Mouse (Mus musculus) monocyte, adult 2 months (primary cell): ENCODE data around the gene Frmd4a.

Experiments used
- DNase-seq, 2 experiments: peaks; one replicate each; pipeline ENCODE4 v3.0.0; 2022; ENCODE audit warnings: low spot score in 2 of 2, low read depth in 1 of 2

The Frmd4a gene

GRCm38 (mm10) chr2:4386468-4386867 lies 369.0 kb downstream of the Frmd4a start:
- DNase-seq: no peak

GRCm38 (mm10) chr2:4389330-4389729 lies 371.8 kb downstream of the Frmd4a start:
- peak in 1 of 2 experiments; percentile 4 for DNase-seq

DNA sequence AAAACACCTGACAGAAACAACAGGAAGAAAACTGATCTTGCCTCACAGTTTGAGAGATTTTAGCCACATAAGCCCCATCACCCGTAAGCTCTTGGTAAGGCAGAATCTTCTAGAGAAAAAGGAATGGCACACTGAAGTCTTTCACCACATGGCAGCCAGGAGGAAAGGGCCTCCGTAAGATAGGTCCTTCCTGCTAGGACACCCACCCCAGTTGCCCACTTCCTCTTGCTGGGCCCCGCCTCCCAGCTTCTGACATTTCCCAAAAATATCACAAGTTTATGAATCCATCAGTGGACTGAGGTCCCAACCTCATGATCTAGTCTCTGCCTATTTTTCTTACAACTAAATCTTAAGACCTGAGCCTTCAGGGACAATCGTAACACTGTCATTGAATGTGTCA lies 373.6 kb downstream of the Frmd4a start:
- DNase-seq: peak in 1 of 2 experiments; percentile 14

DNA sequence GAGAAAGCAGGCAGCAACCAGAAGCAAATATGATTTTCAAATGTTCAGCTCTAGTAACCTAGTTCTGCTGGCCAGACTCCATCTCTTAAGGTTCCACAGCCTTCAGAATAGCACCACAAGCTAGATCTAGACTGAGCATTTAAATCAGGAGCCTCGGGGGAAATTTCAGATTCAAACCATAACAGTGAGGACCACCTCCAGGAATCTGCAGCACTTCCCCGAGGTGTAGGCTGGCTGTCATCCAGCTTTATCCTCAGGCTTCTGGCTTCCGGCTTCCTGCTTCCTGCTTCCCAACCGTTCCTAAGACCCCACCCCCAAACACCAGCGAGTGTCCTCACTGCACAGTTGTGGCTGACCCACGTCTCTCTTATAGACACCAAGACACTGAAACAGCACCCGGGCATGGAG lies 374.2 kb downstream of the Frmd4a start:
- DNase-seq: no peak

GRCm38 (mm10) chr2:4393046-4393445 lies 375.5 kb downstream of the Frmd4a start:
- DNase-seq: no peak

DNA sequence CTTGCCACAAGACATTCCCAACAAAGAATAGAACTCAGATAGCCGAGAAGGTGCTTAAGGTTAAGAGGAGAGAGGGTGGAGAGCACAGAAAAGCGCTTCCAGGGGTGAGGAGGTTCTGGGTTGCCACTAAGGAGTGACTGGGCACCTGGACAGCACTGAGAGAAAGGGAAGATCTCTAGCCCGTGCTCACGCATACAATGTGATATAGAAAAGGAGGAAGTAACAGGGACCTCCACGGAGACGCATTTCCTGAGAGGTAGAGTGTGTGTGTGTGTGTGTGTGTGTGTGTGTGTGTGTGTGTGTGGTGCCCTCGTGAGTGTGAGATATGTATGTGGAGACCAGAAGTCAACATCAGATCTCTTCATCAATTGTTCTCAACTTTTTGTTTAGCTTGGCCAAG lies 377.1 kb downstream of the Frmd4a start:
- no peak for DNase-seq

- DNase-seq: no peak
Measured at GRCm38 (mm10) chr2:4399721-4400120, 382.2 kb downstream of the Frmd4a start.

DNA sequence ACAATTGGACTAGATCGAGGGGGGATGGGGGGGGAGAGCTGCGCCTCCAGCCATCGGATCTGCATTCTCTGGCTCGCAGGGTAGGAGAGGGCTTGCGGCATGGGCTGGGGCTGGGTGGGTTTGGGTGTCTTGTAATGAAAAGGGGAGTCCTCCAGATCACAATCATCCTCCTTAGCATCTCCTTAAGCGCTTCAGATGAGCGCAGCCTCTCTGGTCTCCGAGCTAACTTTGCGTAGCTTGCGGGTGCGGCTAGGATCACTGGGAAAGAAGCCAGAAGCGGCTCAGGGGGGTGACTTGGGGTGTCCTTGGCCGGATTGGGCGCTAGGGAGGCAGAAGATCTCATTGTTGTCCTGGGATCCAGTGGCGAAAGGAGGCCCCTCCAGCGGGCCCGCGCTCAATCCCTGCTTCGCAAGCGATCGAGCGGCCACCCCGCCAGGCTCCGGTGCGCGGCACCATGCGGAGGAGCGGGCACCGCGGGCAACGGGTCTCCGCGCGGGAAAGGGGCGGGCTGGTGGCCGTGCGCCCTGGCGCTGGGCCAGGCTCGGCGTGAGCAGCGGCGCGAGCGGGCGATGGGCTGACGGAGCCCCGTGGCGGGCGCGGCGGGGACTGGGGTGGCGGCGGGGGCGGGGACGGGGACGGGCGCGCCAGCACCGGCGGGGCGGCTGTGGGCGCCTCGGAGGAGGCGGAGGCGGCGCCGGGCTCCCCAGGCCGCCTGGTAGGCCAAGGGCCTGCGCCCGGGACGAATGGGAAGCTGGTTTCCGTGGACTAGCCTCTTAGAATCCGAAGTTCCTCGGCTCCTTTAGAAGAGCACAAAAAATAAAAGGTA lies 383.5 kb downstream of the Frmd4a start:
- DNase-seq: no peak

- DNase-seq: no peak
Measured at GRCm38 (mm10) chr2:4401597-4402581, 384.4 kb downstream of the Frmd4a start.

DNA sequence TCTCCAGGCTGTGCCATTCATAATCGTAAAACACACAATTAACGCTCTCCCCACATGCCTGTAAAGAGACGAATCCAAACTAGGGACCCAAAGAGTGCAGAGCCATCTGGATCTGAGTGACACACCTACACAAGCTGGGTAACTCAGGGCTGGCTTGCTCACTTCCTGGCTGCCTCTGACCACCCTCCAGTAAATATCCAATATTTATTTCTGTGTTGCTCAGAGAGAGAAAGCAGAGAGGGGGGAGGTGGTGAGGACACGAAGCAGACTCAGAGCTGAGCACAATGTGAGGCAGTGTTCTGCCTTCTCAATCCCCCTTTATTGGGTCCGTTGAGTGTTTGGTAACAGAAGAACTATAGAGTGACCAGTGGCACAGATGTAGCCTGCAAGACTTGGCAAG lies 389.5 kb downstream of the Frmd4a start:
- no peak for DNase-seq

- DNase-seq: no peak
Measured at GRCm38 (mm10) chr2:4409810-4410433, 392.4 kb downstream of the Frmd4a start.

GRCm38 (mm10) chr2:4412870-4413595 lies 395.5 kb downstream of the Frmd4a start:
- no peak for DNase-seq

DNA sequence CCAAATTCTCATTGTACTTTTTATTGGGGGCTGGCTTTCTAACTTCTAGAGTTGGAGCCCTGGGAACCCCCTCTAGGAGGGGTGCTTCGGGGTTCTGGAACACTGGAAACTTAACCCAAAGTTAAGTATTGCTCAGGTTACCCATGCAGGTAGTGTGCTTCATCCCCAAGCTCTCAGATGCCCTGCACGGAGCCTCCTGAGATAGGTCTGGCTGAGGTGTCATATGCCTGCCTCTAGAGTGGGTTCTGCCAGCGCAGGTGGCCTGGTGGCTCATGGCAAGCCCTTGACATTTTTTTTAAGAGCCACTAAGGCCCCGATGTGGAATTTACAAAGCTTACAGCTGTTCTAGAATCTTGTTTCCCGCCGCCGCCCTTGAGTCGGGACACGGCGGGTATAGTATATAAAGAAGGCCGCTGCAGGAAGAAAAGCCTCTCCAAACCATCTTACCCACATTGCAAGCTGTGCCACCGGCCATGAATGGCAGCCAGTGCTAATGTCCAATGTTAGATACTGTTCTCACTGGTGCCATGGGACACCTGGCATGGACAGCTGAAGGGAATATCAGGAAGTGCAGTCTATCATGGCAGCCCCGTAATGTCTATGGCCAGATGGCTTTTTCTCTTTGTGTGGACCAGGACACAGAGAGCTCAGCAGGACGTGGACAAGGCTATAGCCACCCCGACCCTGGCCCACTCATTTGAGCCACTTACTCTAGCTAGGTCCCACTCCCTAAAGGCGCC lies 396.2 kb downstream of the Frmd4a start:
- DNase-seq: no peak

DNA sequence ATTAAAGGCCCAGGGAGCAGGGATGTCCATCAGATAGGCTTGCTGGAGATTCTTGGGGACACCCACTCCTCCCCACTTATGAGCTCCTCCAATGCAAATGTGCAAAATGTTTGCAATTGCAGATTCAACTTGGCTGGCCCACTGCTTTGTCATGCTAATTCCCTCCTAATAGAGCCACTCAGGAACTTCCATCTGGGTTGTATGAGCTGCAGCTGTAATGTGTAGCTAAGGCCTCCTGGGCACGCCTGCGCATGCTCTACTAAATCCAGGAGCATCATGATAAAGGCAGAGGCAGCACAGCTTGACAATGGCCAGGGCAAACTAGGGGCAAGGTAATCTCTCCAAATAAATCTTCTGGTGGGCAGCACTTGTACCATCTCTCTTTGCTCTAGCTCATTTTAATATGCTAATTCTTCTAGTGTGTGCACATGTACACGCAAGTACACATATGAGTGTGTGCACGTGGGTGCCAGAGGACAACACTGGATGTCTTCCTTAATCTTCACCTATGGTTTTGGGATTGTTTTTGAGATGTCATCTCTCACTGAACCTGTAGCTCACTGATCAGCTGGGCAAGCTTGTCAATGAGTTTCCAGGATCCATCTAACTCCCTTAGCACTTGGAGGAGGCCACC lies 403.3 kb downstream of the Frmd4a start:
- no peak for DNase-seq

DNA sequence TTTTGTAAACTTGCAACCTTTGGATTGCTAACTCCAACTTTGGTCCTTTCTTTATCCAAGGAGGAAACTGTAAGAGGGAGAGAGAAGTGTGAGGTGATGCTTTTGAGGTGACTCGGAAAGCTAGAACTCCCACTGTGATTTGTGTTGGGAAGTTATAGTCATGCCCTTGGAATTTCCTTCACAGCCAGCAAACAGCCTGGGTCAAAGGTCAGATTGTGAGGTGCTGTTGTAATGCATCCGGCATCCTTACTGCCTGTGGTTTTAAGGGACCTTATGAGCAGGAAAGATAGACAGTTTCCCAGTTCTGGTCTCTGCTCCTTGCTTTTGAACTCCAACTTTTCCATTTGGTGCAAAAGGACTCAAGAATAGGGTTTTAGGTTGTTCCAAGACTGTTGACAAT lies 404.2 kb downstream of the Frmd4a start:
- no peak for DNase-seq

DNA sequence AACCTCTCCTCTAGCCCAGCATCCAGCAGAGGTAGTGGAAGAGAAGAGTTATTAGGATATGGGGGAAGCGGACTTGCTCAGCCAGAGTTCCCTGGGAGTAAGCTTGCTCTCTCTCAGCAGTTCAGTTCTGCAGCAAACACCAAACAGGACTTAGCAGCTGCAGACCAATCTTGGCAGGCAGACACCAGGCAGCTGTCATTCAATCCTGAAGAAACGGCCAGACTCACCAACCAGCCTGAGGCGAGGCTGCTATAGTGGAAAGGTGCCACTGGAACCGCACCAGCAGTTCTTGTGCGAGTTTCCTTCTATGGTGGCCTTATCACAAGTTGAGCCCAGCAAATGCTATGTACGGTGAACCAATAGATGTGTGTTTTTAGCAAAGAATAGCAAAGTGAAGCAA lies 406.4 kb downstream of the Frmd4a start:
- DNase-seq: no peak

DNA sequence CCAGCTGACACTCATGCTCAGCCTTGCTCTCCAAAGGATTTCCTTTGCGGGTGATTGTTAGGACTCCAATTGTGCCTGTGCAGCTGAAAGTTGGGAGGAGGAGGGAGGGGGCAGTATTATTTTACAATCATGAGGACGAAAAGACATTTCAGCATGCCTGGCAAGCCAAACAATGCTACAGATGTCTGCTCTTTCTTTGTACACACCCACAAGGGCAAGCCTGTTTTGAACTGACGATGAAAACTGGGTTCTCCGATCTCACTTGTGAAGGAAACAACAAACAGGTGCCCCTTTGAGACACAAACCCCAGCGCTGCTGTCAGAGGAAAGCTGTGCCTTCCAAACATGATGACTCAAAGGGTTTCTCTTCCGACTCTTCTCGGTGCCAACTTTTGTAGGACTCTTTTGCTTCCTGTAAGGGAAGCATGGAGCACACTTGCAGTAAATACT lies 410.9 kb downstream of the Frmd4a start:
- DNase-seq: no peak

GRCm38 (mm10) chr2:4433119-4433518 lies 415.6 kb downstream of the Frmd4a start:
- no peak for DNase-seq

- DNase-seq: no peak
Measured at GRCm38 (mm10) chr2:4435051-4435450, 417.5 kb downstream of the Frmd4a start.
